Mouse (Mus musculus): ENCODE measurements at regions not wholly inside any gene's neighbourhood (a gene's known extent, or its start where the extent isn't known, plus 50 kb on each side); places are given as distances from the start of the nearest gene placed in this dataset.
A peak's percentile ranks its signal among the peaks of the same experiment; 100 is the strongest.

DNA sequence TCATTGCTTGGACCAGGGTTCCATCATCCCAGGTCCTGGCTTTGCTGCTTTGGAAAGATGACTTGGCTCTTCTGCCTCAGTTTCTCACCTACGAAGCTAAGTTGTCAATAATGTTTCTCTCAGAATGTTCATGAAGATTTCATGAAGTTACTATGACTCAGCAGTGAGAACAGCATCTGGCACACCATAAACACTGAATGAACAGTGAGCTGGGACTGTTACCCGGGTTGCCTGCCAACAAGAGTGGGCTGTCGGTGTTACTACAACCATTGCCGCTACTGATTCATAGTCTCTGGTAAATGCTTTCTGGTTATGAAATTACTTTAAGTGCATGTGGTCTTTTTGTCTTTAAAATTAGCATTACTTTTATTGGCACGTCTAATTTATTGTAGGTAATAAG is 352.0 kb upstream of the Shh start:
- Histone ChIP-seq H3K4me1 (no peaks in the 10 kb centered on the region), H3K9ac (no peak overlapping the region), H3K4me2 (replicated peaks) (no peak overlapping the region), H3K9me3 (replicated peaks) (no peaks in the 10 kb centered on the region), H3K36me3 (no peaks in the 10 kb centered on the region), H3K27me3 (no peaks in the 10 kb centered on the region), H3K27ac (replicated peaks) (no peak overlapping the region), H3K4me3 (replicated peaks) (no peak overlapping the region)
- 82% methylated on average over 5 of the region's 5 CpGs for WGBS
- ATAC-seq (ENCODE audit: insufficient number of reproducible peaks, low FRiP score, low TSS enrichment, low read depth): no peak

DNA sequence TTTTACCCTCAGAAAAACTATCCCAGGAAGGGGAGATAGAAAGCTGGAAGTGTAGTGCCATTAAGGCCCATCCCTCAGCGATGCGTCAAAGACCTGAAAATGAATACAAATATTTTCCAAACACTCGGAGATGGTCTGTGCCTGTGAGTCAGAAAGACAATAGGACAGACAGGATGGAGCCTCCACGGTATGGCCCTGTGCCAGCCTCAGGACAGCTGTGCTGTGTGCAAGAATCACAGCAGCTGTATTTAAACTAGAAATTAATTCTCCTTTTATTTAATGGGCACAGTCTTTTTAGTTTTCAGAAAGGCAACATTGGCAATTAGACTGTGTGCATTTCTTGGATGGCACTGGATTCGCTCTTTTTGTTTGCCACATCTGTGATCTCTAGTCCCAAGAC is 340.9 kb upstream of the Shh start:
- Histone ChIP-seq H3K4me3 (replicated peaks) (no peak overlapping the region), H3K9ac (no peak overlapping the region), H3K9me3 (replicated peaks) (no peaks in the 10 kb centered on the region), H3K4me1 (no peaks in the 10 kb centered on the region), H3K27me3 (no peaks in the 10 kb centered on the region), H3K36me3 (no peaks in the 10 kb centered on the region), H3K27ac (replicated peaks) (no peak overlapping the region), H3K4me2 (replicated peaks) (no peak overlapping the region)
- ATAC-seq (ENCODE audit: insufficient number of reproducible peaks, low FRiP score, low TSS enrichment, low read depth): no peak
- 51% methylated on average over 5 of the region's 5 CpGs for WGBS

- Histone ChIP-seq H3K36me3 (no peaks in the 10 kb centered on the region), H3K9me3 (replicated peaks) (no peaks in the 10 kb centered on the region), H3K27ac (replicated peaks) (peak overlapping the region; percentile 8; the same call in 1 of the 2 replicates), H3K9ac (no peak overlapping the region), H3K4me2 (replicated peaks) (no peak overlapping the region), H3K27me3 (no peaks in the 10 kb centered on the region), H3K4me3 (replicated peaks) (no peak overlapping the region), H3K4me1 (no peaks in the 10 kb centered on the region)
- 71% methylated on average over 2 of the region's 2 CpGs for WGBS
- no peak for ATAC-seq (ENCODE audit: insufficient number of reproducible peaks, low FRiP score, low TSS enrichment, low read depth)
Measured at GRCm38 (mm10) chr5:28799464-28799863, 332.4 kb upstream of the Shh start.

GRCm38 (mm10) chr5:28798361-28798760 is 331.3 kb upstream of the Shh start:
- Histone ChIP-seq H3K4me3 (replicated peaks) (no peak overlapping the region), H3K9me3 (replicated peaks) (no peaks in the 10 kb centered on the region), H3K4me1 (no peaks in the 10 kb centered on the region), H3K9ac (no peak overlapping the region), H3K4me2 (replicated peaks) (no peak overlapping the region), H3K27ac (replicated peaks) (no peak overlapping the region), H3K27me3 (no peaks in the 10 kb centered on the region), H3K36me3 (no peaks in the 10 kb centered on the region)
- ATAC-seq (ENCODE audit: insufficient number of reproducible peaks, low FRiP score, low TSS enrichment, low read depth): no peak
- 75% methylated on average over 1 of the region's 1 CpGs for WGBS

GRCm38 (mm10) chr5:28795130-28795758 is 328.2 kb upstream of the Shh start:
- 92% methylated on average over 6 of the region's 6 CpGs for WGBS
- no peak overlapping the region for H3K9ac ChIP-seq
- H3K9me3 ChIP-seq (replicated peaks): no peaks in the 10 kb centered on the region
- H3K4me3 ChIP-seq (replicated peaks): no peak overlapping the region
- peak; percentile 58; the same call in 1 of the 2 replicates for ATAC-seq (ENCODE audit: insufficient number of reproducible peaks, low FRiP score, low TSS enrichment, low read depth)
- H3K4me2 ChIP-seq (replicated peaks): no peak overlapping the region
- H3K27me3 ChIP-seq: no peaks in the 10 kb centered on the region
- H3K36me3 ChIP-seq: no peaks in the 10 kb centered on the region
- no peak overlapping the region for H3K27ac ChIP-seq (replicated peaks)
- no peaks in the 10 kb centered on the region for H3K4me1 ChIP-seq

DNA sequence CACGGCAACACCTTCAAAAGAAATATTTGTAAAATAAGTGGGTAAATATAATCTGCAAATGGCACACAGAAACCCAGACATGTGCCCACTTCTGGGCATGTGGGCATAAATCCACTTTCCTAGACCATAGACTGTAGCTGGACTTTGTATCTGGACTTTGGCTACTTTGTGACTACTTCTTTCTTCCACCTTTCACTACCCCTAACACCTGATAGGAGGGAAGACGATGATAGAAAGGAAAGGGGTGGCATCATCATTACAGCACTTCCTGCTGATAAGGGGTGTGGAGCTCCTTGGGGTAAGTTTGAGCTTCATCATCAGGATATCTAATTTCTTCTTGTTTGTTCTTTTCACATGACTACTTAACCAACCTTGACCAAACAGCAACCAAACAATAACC is 326.7 kb upstream of the Shh start:
- Histone ChIP-seq H3K36me3 (no peaks in the 10 kb centered on the region), H3K27ac (replicated peaks) (no peak overlapping the region), H3K9ac (no peak overlapping the region), H3K9me3 (replicated peaks) (no peaks in the 10 kb centered on the region), H3K27me3 (no peaks in the 10 kb centered on the region), H3K4me2 (replicated peaks) (no peak overlapping the region), H3K4me3 (replicated peaks) (no peak overlapping the region), H3K4me1 (no peaks in the 10 kb centered on the region)
- ATAC-seq (ENCODE audit: insufficient number of reproducible peaks, low FRiP score, low TSS enrichment, low read depth): no peak
- 85% methylated on average over 2 of the region's 2 CpGs for WGBS

GRCm38 (mm10) chr5:28785347-28786060 is 318.4 kb upstream of the Shh start:
- Histone ChIP-seq H3K27ac (replicated peaks) (no peak overlapping the region), H3K4me1 (no peaks in the 10 kb centered on the region), H3K36me3 (no peaks in the 10 kb centered on the region), H3K9me3 (replicated peaks) (no peaks in the 10 kb centered on the region), H3K4me3 (replicated peaks) (no peak overlapping the region), H3K9ac (no peak overlapping the region), H3K4me2 (replicated peaks) (no peak overlapping the region), H3K27me3 (no peaks in the 10 kb centered on the region)
- 75% methylated on average over 11 of the region's 11 CpGs for WGBS
- no peak for ATAC-seq (ENCODE audit: insufficient number of reproducible peaks, low FRiP score, low TSS enrichment, low read depth)

DNA sequence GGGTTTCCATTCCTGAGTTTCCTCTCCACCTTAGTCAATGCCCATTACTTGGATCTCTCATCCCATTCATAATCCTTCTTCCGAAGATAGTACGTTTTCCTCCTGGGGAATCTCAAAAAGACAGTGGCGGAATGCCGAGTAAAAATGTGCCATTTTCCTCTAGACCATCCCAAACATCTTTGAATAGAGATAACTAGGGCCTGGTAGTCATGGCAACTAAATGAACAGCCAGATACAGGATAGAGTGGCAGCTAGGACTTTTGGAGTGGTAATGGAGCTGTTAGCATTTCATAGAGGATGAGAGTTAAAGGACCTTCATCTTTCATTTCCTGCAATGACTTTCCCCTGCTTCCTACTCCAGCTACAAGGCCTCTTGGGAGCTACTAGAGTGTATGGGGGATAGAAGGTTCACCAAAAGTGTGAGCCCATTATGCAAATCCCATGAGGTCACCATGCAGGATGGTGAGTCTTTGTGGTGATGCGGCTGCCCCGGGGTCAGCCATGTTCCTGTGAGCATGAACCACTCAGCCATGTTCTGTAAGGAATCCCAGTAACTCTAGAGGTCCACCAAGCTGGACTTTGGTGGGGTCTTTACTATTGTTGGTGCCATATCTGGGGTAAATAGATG is 317.4 kb upstream of the Shh start:
- no peaks in the 10 kb centered on the region for H3K9me3 ChIP-seq (replicated peaks)
- ATAC-seq (ENCODE audit: insufficient number of reproducible peaks, low FRiP score, low TSS enrichment, low read depth): no peak
- H3K36me3 ChIP-seq: no peaks in the 10 kb centered on the region
- H3K4me2 ChIP-seq (replicated peaks): no peak overlapping the region
- 92% methylated on average over 6 of the region's 6 CpGs for WGBS
- no peaks in the 10 kb centered on the region for H3K27me3 ChIP-seq
- no peak overlapping the region for H3K9ac ChIP-seq
- H3K27ac ChIP-seq (replicated peaks): no peak overlapping the region
- H3K4me1 ChIP-seq: no peaks in the 10 kb centered on the region
- H3K4me3 ChIP-seq (replicated peaks): no peak overlapping the region

GRCm38 (mm10) chr5:28775648-28776359 is 308.7 kb upstream of the Shh start:
- H3K27ac ChIP-seq (replicated peaks): no peak overlapping the region
- no peak overlapping the region for H3K4me2 ChIP-seq (replicated peaks)
- ATAC-seq (ENCODE audit: insufficient number of reproducible peaks, low FRiP score, low TSS enrichment, low read depth): no peak
- H3K9me3 ChIP-seq (replicated peaks): no peaks in the 10 kb centered on the region
- H3K9ac ChIP-seq: no peak overlapping the region
- H3K36me3 ChIP-seq: no peaks in the 10 kb centered on the region
- WGBS: 93% methylated on average over 2 of the region's 2 CpGs
- H3K4me3 ChIP-seq (replicated peaks): no peak overlapping the region
- H3K4me1 ChIP-seq: no peaks in the 10 kb centered on the region
- H3K27me3 ChIP-seq: no peaks in the 10 kb centered on the region

GRCm38 (mm10) chr5:28771796-28772195 is 304.7 kb upstream of the Shh start:
- Histone ChIP-seq H3K9me3 (replicated peaks) (no peaks in the 10 kb centered on the region), H3K4me1 (no peaks in the 10 kb centered on the region), H3K27me3 (no peaks in the 10 kb centered on the region), H3K36me3 (no peaks in the 10 kb centered on the region), H3K4me3 (replicated peaks) (no peak overlapping the region), H3K9ac (no peak overlapping the region), H3K27ac (replicated peaks) (no peak overlapping the region), H3K4me2 (replicated peaks) (no peak overlapping the region)
- WGBS: 76% methylated on average over 1 of the region's 1 CpGs
- no peak for ATAC-seq (ENCODE audit: insufficient number of reproducible peaks, low FRiP score, low TSS enrichment, low read depth)

DNA sequence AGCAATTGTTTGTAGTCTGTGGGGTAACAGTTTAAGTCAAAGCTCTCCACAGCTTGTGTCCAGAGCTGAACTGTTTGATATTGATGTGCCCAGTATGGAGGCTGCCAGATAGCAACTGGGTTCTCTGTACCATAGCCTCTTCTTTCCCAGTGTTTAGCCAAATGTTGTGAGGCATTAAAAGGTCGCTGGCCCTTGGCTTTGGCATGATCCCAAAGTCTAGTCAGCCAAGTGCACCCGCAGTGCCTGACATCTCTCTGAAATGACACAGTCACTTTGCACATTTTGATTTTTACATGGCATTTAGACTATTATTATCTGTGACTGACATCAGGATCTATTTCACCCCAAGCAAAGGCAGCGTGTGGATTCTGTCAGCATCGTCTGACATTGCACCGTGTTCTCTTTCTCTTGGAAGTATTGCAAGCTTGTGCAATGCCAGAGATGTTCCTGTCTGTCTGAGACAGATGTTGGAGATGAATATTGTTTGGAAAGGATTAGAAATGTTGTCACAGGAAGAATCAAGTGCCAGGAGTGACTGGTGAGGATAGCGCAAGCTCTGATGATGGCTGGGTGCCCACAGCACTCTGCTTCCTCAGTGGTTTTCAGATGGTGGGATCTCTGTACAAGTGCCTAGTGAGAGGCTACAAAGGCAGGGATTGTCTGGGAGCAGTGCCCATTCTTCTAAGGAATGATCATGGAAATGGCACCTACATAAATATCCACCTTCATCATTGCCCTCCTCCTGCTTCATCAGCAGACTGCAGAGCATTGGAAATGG is 289.3 kb upstream of the Shh start:
- no peaks in the 10 kb centered on the region for H3K9me3 ChIP-seq (replicated peaks)
- ATAC-seq (ENCODE audit: insufficient number of reproducible peaks, low FRiP score, low TSS enrichment, low read depth): no peak
- H3K9ac ChIP-seq: no peak overlapping the region
- no peaks in the 10 kb centered on the region for H3K27me3 ChIP-seq
- H3K4me3 ChIP-seq (replicated peaks): no peak overlapping the region
- H3K27ac ChIP-seq (replicated peaks): no peak overlapping the region
- 71% methylated on average over 6 of the region's 6 CpGs for WGBS
- H3K4me2 ChIP-seq (replicated peaks): no peak overlapping the region
- no peaks in the 10 kb centered on the region for H3K36me3 ChIP-seq
- no peaks in the 10 kb centered on the region for H3K4me1 ChIP-seq

All from embryonic facial prominence, embryonic 15.5 days (tissue).